Mouse (Mus musculus): ENCODE data around the gene Zfp324.
A peak's percentile ranks its signal among the peaks of the same experiment; 100 is the strongest.

The Zfp324 gene

DNA sequence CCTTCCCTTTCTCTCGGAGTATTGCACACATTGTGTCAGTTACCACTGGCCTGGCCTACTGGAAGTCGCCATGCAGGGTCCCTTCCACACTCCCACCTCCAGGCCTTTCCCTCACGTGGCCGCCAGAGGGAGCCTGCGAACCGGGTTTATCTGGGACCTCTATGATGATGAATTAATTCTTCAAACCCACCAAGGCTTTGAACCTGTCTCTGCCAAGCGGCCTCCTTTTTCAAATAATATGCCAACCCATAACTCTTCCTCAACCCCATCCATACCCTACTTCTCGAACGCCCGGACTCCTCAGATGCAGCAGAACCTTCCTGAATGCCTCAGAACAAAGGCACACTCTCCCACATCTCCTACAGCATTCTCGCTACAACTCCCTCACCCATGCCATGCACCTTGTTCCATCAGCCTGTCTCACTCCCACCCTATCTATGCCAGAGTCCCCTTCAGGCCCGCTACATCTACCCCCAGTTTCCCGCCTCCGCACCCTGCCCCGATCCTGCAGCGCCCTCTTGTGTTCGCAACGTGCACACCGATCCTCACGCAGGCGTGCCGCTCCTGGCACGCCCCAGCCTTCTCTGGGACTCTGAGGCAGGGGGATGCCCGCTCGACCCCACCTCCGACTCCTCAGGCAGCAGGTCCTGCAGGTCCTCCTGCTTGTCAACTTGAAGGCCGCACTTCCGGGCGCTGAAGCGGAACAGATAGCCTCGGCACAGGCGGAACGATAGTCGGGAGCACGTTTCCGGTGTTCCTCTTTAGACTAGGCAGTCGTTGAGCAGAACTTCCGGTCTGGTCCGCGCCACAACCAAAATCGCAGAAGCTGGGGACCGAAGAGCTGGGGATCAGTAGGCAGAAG is 43.7 kb downstream of the Zfp324 start:
- DNase-seq (ENCODE audit: low spot score in 2 of 2) = peak; percentile 89 to 90

DNA sequence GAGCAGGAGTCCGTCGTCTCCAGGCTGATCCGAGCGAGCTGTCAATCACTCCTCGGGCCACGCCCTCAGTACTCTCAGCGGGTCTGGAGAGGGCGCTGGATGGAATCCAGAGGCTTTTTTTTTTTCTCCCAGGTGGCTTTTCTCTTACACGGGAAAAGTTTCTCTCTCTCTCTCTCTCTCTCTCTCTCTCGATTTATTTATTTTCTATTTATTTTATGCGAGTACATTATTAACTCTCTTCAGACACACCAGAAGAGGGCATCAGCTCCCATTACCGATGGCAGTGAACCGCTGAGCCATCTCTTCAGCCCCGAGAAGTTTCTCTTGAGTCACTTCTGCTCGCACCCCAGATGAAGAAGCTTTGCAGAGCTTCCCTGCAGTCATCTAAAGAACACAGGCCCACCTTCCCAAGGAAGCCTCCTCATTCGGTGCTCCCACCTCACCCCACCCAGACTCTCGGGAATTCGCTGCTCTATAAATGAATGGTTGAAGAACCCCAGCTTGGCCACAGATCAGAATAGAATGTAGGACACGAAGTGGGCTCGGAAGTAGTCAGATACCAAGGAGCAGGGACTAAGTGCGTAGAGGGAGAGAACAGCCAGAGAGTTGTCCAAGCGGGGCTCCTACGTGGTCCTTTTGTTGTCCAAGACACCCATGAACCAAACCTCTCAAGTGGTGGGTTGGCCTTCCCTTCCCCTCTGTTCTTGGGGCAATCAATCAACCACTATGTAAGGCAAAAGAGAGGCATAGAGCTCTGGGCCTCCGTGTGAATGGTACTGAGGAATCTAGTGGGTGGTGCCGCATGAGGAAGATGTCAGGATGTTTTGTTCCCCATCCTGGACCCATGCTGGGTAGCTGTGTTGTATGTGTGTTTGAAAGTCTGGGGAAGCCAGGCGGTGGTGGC is 44.6 kb downstream of the Zfp324 start, which contains the start of gene Zbtb45:
Zbtb45 (minus strand) TSS at position 30 of the 904 bp plus-strand sequence.
- no peak for DNase-seq (ENCODE audit: low spot score in 2 of 2)

DNA sequence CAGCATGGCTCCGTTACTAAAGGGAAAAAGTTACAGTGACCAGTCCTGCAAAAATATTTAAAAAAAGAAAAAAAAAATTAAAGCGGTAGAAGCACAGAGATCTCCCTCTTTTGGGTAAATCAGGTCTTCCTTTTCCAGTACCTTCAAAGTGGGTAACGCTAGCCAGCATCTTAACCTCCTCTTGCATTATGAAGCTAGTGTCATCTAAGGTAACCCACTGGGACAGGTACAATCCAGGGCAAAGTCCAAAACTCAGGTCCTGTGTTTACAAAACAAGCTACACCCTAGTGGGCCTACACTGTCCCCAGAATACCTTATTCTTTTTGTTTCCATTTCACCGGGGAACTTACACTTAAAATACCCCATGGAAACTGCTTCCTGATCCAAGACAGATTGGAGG is 48.0 kb downstream of the Zfp324 start:
- no peak for DNase-seq (ENCODE audit: low spot score in 2 of 2)

DNA sequence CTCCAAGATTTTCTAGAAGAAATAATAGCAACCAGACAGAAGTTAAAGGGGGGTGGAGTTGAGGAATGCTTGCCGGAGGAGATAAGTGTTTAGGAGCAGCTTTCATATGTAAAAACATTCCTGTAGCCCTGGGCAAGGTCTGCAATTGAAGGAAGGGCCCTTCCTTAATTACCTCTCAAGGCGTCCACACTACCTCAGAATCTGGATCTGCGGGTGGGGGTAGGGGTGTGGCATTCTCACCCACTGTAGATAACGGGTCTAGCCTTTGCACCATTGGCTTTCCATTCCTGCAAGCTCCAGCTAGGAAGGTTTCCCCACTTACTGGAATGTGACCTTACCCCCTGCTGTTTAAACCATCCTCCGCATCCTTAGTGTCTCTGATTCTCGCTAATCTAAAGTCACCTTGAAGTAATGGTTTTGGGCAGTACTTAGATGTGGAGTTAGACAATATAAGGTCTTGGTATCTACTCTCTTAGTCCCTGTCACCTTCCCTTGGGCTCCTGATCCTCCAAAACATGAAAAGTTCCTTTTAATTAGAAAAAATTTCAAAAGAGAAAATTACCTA is 48.7 kb downstream of the Zfp324 start:
- no peak for DNase-seq (ENCODE audit: low spot score in 2 of 2)

GRCm38 (mm10) chr7:13015217-13015616 is 49.6 kb downstream of the Zfp324 start:
- DNase-seq (ENCODE audit: low spot score in 2 of 2) = no peak

DNA sequence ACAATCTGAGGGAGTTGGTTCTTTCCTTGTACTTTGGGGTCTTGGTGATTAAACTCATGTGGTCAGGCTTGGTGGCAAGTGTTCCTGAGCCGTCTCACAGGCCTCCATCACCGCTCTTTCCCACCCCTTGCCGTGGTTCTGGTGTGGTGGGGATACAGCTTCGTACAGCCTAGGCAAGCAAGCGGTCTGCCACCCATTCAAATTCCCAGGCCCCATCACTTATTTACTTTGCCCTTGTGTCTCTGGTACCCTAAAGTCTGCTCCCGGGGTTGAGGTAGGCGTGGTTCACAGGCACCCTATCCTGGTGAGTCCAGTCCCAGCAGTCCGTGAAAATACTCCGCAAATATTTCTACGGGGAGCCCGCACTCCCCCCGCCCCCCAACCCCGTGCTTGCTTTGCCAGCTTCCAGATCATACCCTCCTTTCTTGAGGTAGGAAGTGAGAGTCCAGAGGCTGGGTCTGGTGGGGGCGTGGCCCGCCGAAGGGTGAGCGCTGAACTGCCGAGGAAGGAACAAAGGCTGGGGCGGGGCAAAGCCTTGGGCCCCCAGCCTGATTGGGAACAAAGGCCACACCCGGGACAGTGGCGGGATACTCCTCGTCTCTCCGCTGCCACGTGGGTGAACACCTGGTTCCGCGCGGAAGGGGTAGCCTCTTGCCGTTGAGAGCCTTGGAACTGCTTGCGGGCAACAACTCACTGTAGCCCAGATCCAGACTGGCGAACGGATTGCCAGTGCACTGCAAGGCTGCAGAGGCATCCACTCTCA is 57.3 kb downstream of the Zfp324 start:
- peak; percentile 66 to 76 for DNase-seq (ENCODE audit: low spot score in 2 of 2)

Measured in thymus, postnatal 10 days (tissue).